Mouse (Mus musculus) adrenal gland, adult 18-20 months (tissue): ENCODE data around the gene Gpatch4. TPM values are rescaled to one million over a fixed set of nuclear protein-coding genes. Genes with fewer than 3 reads are reported as not detected.

Experiments used
- DNase-seq, 2 experiments: peaks; one replicate each; pipeline ENCODE4 v3.0.0; 2021 to 2022; ENCODE audit warnings: low spot score in 2 of 2
- total RNA-seq, 2 experiments: library from RNA; stranded (reverse); gene quantifications; 1 replicate in 1 of 2; 2 replicates in 1 of 2; pipeline ENCODE4 v1.2.3; 2021

Gpatch4 gene
- total RNA-seq, 2 experiments from 2014 or later, result 15.9 to 18.9 TPM

GRCm38 (mm10) chr3:88027434-88028186, 15.3 kb upstream of the Gpatch4 start, which contains the start of gene Hapln2:
TSS of gene Hapln2 (minus strand) at chr3:88027583.
- no peak for DNase-seq

- DNase-seq, result peak; percentile 20 to 38
Observed at GRCm38 (mm10) chr3:88030608-88031395, 12.1 kb upstream of the Gpatch4 start.

GRCm38 (mm10) chr3:88033506-88033905, 9.4 kb upstream of the Gpatch4 start:
- DNase-seq, result no peak

- DNase-seq, result no peak
Observed at GRCm38 (mm10) chr3:88035561-88036293, 7.2 kb upstream of the Gpatch4 start.

- DNase-seq, result no peak
Observed at GRCm38 (mm10) chr3:88049532-88049931, 6.6 kb downstream of the Gpatch4 start.

GRCm38 (mm10) chr3:88057030-88057429, 14.1 kb downstream of the Gpatch4 start:
- DNase-seq, result no peak

- peak; percentile 84 to 85 for DNase-seq
Observed at GRCm38 (mm10) chr3:88057902-88058696, 15.2 kb downstream of the Gpatch4 start, which contains the start of gene Naxe. TSS of gene Naxe (minus strand) at chr3:88058495.

GRCm38 (mm10) chr3:88068386-88068785, 25.5 kb downstream of the Gpatch4 start:
- no peak for DNase-seq

GRCm38 (mm10) chr3:88071783-88072182, 28.9 kb downstream of the Gpatch4 start:
- peak; percentile 89 to 91 for DNase-seq

- no peak for DNase-seq
Observed at GRCm38 (mm10) chr3:88073631-88074030, 30.7 kb downstream of the Gpatch4 start.

- DNase-seq, result no peak
Observed at GRCm38 (mm10) chr3:88074351-88074750, 31.4 kb downstream of the Gpatch4 start.

GRCm38 (mm10) chr3:88074766-88075165, 31.9 kb downstream of the Gpatch4 start:
- no peak for DNase-seq

- DNase-seq, result no peak
Observed at GRCm38 (mm10) chr3:88077441-88077840, 34.5 kb downstream of the Gpatch4 start.

GRCm38 (mm10) chr3:88078204-88078603, 35.3 kb downstream of the Gpatch4 start, which contains the start of gene Ttc24:
TSS of gene Ttc24 (minus strand) at chr3:88078304.
- DNase-seq, result no peak

GRCm38 (mm10) chr3:88081345-88082223, 38.7 kb downstream of the Gpatch4 start, which contains the start of gene Iqgap3:
TSS of gene Iqgap3 (plus strand) at chr3:88081971.
- peak; percentile 82 to 83 for DNase-seq

GRCm38 (mm10) chr3:88082224-88082618, 39.3 kb downstream of the Gpatch4 start:
- DNase-seq, result no peak

GRCm38 (mm10) chr3:88082663-88083062, 39.8 kb downstream of the Gpatch4 start:
- DNase-seq, result no peak

GRCm38 (mm10) chr3:88084001-88084400, 41.1 kb downstream of the Gpatch4 start:
- no peak for DNase-seq

- no peak for DNase-seq
Observed at GRCm38 (mm10) chr3:88085459-88085858, 42.6 kb downstream of the Gpatch4 start.
